12 mouse cellular contexts compared by ENCODE assay signal in the genomic region with DNA sequence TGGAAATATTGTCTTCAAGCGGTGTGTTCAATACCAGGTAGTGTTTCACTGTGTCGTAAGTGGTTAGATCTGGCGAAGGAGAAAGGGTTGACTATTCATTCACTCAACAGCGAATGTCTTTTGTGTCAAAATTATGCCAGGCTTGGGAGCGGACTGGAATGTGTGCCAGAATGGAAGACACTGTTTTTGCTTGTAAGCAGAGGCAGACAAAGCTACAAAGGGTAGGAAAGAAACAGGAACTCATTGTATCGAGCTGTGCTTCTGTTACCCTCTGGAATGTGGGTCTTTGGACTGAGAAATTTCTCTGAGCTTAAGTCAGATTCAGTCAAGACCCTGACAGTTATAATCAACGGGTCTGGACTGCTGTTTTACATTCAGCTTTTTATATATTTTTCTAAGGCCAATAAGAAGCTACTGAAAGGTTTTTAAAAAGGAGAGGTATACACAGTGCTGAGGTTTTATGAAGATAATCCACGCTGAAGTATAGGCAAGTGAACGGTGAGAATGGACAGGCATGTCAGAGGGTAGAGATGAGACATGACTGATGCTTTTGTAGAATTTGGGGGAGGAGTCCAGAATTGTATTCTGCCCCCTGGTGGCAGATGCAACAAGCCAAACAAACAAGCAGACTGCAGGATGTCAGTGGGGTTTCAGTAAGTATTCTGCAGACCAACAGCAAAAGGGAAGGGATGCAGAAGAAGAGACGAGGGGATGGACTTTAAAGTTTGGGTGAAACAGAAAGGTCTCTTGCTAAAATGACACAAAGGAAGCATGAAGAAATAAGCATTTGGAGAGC. TPM values are rescaled to one million over a fixed set of nuclear protein-coding genes. Genes with fewer than 3 reads are reported as not detected.
DNase-seq lines count a peak whose midpoint lies in the region; ATAC-seq and TF ChIP-seq lines count a peak whose summit lies in the region.
"Had no signal": no experiment of that assay in that cellular context is flagged by ENCODE, and none has a peak within 500 bp of the region (broad histone marks: within the 10 kb centered on the region; RNA-seq: fewer than 3 reads in every experiment).

No protein-coding gene starts in this region.

- H3K9me3 ChIP-seq in heart, embryonic 11.5 days (replicated peaks; ENCODE audit: control insufficient read depth, low read length) = no peaks in the 10 kb centered on the region
- H3K9me3 ChIP-seq: embryonic facial prominence, embryonic 15.5 days; heart, embryonic 15.5 days; midbrain, embryonic 12.5 days had no signal

- no peak overlapping the region for H3K4me2 ChIP-seq in heart, embryonic 11.5 days
- H3K4me2 ChIP-seq: embryonic facial prominence, embryonic 15.5 days; heart, embryonic 15.5 days; midbrain, embryonic 12.5 days had no signal

- no peak overlapping the region for H3K4me3 ChIP-seq in heart, embryonic 11.5 days (ENCODE audit: low read depth, low read length)
- H3K4me3 ChIP-seq: embryonic facial prominence, embryonic 15.5 days; heart, embryonic 15.5 days; midbrain, embryonic 12.5 days had no signal

- no peak overlapping the region for H3K27ac ChIP-seq in heart, embryonic 11.5 days (ENCODE audit: low read depth, low read length)
- H3K27ac ChIP-seq: embryonic facial prominence, embryonic 15.5 days; heart, embryonic 15.5 days; midbrain, embryonic 12.5 days had no signal

- peaks cover 14% of the 10 kb centered on the region for H3K4me1 ChIP-seq in heart, embryonic 11.5 days (ENCODE audit: control insufficient read depth, insufficient read depth, low read length)
- H3K4me1 ChIP-seq: embryonic facial prominence, embryonic 15.5 days; midbrain, embryonic 12.5 days had no signal

- H3K36me3 ChIP-seq in heart, embryonic 11.5 days (ENCODE audit: control insufficient read depth, insufficient read depth, low read length) = no peaks in the 10 kb centered on the region
- H3K36me3 ChIP-seq: heart, embryonic 15.5 days had no signal

- WGBS in heart, embryonic 11.5 days (ENCODE audit: insufficient replicate concordance) = 73% methylated on average over 10 of the region's 10 CpGs

- peak; percentile 64 for DNase-seq in heart, adult 11 months
- DNase-seq in lung, postnatal 10 days = peak; percentile 26
- DNase-seq in lung, postnatal 4 days = no peak
- DNase-seq in brain, embryonic 14.5 days (ENCODE audit: low read depth) = no peak
- DNase-seq in thymus, postnatal 14 days = peak; percentile 37
- no peak for DNase-seq in ovary, postnatal 36 days (ENCODE audit: low spot score)

- H3K9ac ChIP-seq in heart, embryonic 11.5 days (ENCODE audit: low read depth, low read length) = no peak overlapping the region
- H3K9ac ChIP-seq: embryonic facial prominence, embryonic 15.5 days; heart, embryonic 15.5 days; midbrain, embryonic 12.5 days had no signal

- no peak for TF ChIP-seq POLR2A in brain, embryonic 14.5 days (IDR thresholded peaks at IDR 0.05; ENCODE audit: borderline replicate concordance, extremely low read depth, insufficient read depth, insufficient read length, poor library complexity, severe bottlenecking)

- no peaks in the 10 kb centered on the region for H3K27me3 ChIP-seq in heart, embryonic 11.5 days (ENCODE audit: control insufficient read depth, insufficient read depth, low read length)
- H3K27me3 ChIP-seq: embryonic facial prominence, embryonic 15.5 days; heart, embryonic 15.5 days; midbrain, embryonic 12.5 days had no signal

- peak; percentile 46; the same call in 1 of the 2 replicates for TF ChIP-seq CTCF in brain, embryonic 14.5 days (IDR thresholded peaks at IDR 0.05; ENCODE audit: borderline replicate concordance, extremely low read depth, insufficient read depth, insufficient read length)

- no peak for ATAC-seq in heart, embryonic 11.5 days (replicated peaks; ENCODE audit: insufficient number of reproducible peaks, low FRiP score, low TSS enrichment)
- ATAC-seq in monocyte, adult 5-6 weeks (replicated peaks; ENCODE audit: insufficient number of reproducible peaks, low FRiP score, low TSS enrichment, poor library complexity, severe bottlenecking) = no peak
- ATAC-seq: activated CD4-positive, CD25-positive, alpha-beta regulatory T cell, adult 4 months had no signal

RNA-seq across cellular contexts. Expression of a gene that starts 17.2 kb away (rescaled TPM):
- polyA plus RNA-seq in heart, embryonic 11.5 days (2014; fragmentation: Nextera tagmentation; extraction: Ambion mirVana) = 10.2 and 10.8 TPM in 2 replicates
- polyA plus RNA-seq in brain, embryonic 14.5 days (2012; rRNA removed) = 66.5 and 70.7 TPM in 2 replicates
- 2.9 to 7.9 TPM (median 5.0 TPM) in 3 replicates for total RNA-seq in monocyte, adult 5-6 weeks (2017)

RNA-seq across cellular contexts. Expression of a gene that starts 17.4 kb away (rescaled TPM):
- 18.6 and 22.5 TPM in 2 replicates for polyA plus RNA-seq in heart, embryonic 11.5 days (2014; fragmentation: Nextera tagmentation; extraction: Ambion mirVana)
- 5.3 and 5.5 TPM in 2 replicates for polyA plus RNA-seq in brain, embryonic 14.5 days (2012; rRNA removed)
- total RNA-seq in monocyte, adult 5-6 weeks (2017) = 7.6 to 17.5 TPM (median 13.2 TPM) in 3 replicates

RNA-seq across cellular contexts. Expression of a gene that starts 19.7 kb away (rescaled TPM):
- 0.03 TPM in 1 of 2 replicates, not detected in the other for polyA plus RNA-seq in heart, embryonic 11.5 days (2014; fragmentation: Nextera tagmentation; extraction: Ambion mirVana)
- 0.83 and 1.6 TPM in 2 replicates for polyA plus RNA-seq in brain, embryonic 14.5 days (2012; rRNA removed)
- total RNA-seq in monocyte, adult 5-6 weeks (2017) = 0.10 to 0.11 TPM in 2 of 3 replicates, not detected in the other
- polyA plus RNA-seq: activated CD4-positive, CD25-positive, alpha-beta regulatory T cell, adult 4 months; heart, embryonic 15.5 days; midbrain, embryonic 12.5 days had no signal

Comparison
In these comparisons a context has a peak if more than half of its experiments do, and no peak if none do; other contexts are left out.
1. DNase-seq: peak in heart, adult 11 months (single experiment), lung, postnatal 10 days (single experiment) and thymus, postnatal 14 days (single experiment); none in lung, postnatal 4 days (0 of 2), brain, embryonic 14.5 days (single experiment) and ovary, postnatal 36 days (single experiment).